Mouse (Mus musculus): ENCODE measurements around the gene Prickle1. TPM values are rescaled to one million over a fixed set of nuclear protein-coding genes. Genes with fewer than 3 reads are reported as not detected.

Prickle1 gene
- polyA plus RNA-seq, 1 experiment, result 8.0 TPM

GRCm38 (mm10) chr15:93456005-93456404, 139.7 kb downstream of the Prickle1 start:
- TF ChIP-seq POLR2A (IDR thresholded peaks at IDR 0.05; ENCODE audit: insufficient read length, low read depth) (no peak), CEBPB (IDR thresholded peaks at IDR 0.05; ENCODE audit: insufficient read depth, poor library complexity, severe bottlenecking) (no peak), MYOD1 (IDR thresholded peaks at IDR 0.05; ENCODE audit: control insufficient read depth in 1 of 3, insufficient read length in 2 of 3, low read depth in 2 of 3) (no peak), SRF (IDR thresholded peaks at IDR 0.05; ENCODE audit: control insufficient read depth, insufficient read length, low read depth) (no peak), TCF12 (IDR thresholded peaks at IDR 0.05; ENCODE audit: insufficient read depth, poor library complexity, severe bottlenecking) (no peak), POLR2AphosphoS2 (IDR thresholded peaks at IDR 0.05; ENCODE audit: insufficient read length, low read depth) (no peak), MYOG (IDR thresholded peaks at IDR 0.05; ENCODE audit: control insufficient read depth in 1 of 3, insufficient read depth in 1 of 3, insufficient read length in 2 of 3, low read depth in 2 of 3) (no peak), REST (IDR thresholded peaks at IDR 0.05; ENCODE audit: insufficient read depth, insufficient read length) (no peak), MAX (IDR thresholded peaks at IDR 0.05; ENCODE audit: low read depth) (no peak), USF1 (IDR thresholded peaks at IDR 0.05; ENCODE audit: low read depth) (no peak), TCF3 (IDR thresholded peaks at IDR 0.05; ENCODE audit: insufficient read length, low read depth) (no peak), E2F4 (IDR thresholded peaks at IDR 0.05; ENCODE audit: insufficient read depth) (no peak)
- H3K79me2 ChIP-seq (ENCODE audit: control insufficient read depth, insufficient read depth), result no peaks in the 10 kb centered on the region
- H3K4me3 ChIP-seq, result no peak overlapping the region
- no peaks in the 10 kb centered on the region for H3K27me3 ChIP-seq (ENCODE audit: control insufficient read depth, insufficient read depth, insufficient read length)
- H3K4me2 ChIP-seq (ENCODE audit: low read depth), result no peak overlapping the region
- H3K36me3 ChIP-seq (ENCODE audit: control insufficient read depth, insufficient read depth), result peaks cover 22% of the 10 kb centered on the region
- H3ac ChIP-seq (ENCODE audit: control insufficient read depth, insufficient read length), result no peak overlapping the region

GRCm38 (mm10) chr15:93453296-93453695, 142.4 kb downstream of the Prickle1 start:
- Histone ChIP-seq H3K36me3 (ENCODE audit: control insufficient read depth, insufficient read depth) (peaks cover 15% of the 10 kb centered on the region), H3ac (ENCODE audit: control insufficient read depth, insufficient read length) (no peak overlapping the region), H3K79me2 (ENCODE audit: control insufficient read depth, insufficient read depth) (no peaks in the 10 kb centered on the region), H3K4me3 (no peak overlapping the region), H3K27me3 (ENCODE audit: control insufficient read depth, insufficient read depth, insufficient read length) (no peaks in the 10 kb centered on the region), H3K4me2 (ENCODE audit: low read depth) (no peak overlapping the region)
- no peak for TF ChIP-seq POLR2A (IDR thresholded peaks at IDR 0.05; ENCODE audit: insufficient read length, low read depth)

Other genes with a start within 250 kb of the Prickle1 start
- 91.9 TPM for gene Zcrb1, start 197.6 kb downstream of the Prickle1 start, polyA plus RNA-seq (2012; fragmentation: generic; extraction: Trizol)
- gene Pphln1, start 197.5 kb downstream of the Prickle1 start, polyA plus RNA-seq (2012; fragmentation: generic; extraction: Trizol), result 20.4 TPM